Mouse (Mus musculus) right cerebral cortex, postnatal 36 days (tissue): ENCODE measurements at regions not wholly inside any gene's neighbourhood (a gene's known extent, or its start where the extent isn't known, plus 50 kb on each side); places are given as distances from the start of the nearest gene placed in this dataset.

Experiments
- DNase-seq, 2 experiments: peaks; one replicate each; pipeline ENCODE4 v3.0.0; 2022; ENCODE audit warnings: low spot score in 2 of 2, mixed read lengths in 1 of 2

GRCm38 (mm10) chr4:87718166-87718805, 314.9 kb downstream of the Mllt3 start:
- no peak for DNase-seq

GRCm38 (mm10) chr4:87715212-87715933, 317.8 kb downstream of the Mllt3 start:
- DNase-seq = no peak

DNA sequence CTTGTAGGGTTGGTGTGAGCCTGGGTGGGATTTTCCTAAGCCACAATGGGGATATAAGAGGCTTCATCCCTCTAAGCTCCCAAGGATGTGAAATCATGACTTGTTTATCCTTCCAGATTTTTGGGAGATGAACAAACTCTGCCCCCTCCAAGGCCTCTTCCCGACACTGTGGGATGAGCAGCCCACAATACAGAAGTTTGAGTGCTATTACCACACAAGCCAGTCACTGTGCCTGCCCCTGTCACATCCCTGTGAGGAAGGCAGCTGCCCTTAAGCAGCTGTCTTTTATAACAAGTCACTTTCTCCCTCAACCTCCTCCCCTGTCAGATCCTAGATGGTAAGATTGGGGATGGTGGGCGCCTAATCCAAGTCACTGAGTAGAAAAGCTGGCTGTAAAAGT, 320.5 kb downstream of the Mllt3 start:
- DNase-seq = no peak

DNA sequence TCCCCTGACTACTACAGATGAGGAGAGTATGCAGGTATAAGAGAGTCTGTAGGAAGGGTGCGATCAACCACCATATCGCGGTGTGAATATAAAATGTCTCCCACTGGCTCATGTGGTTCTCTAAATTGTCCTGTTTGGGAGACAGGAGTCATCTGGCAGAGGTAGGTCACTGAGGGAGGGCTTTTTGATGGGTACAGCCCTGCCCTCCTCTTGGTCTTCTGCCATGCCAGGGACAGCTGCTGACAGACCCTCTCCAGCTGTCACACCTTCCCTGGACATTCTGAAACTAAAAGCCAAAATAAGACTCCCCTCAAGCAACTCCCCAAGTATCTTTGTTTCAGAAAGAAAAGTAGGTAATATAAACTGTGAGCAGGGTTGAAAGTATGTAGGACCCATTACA, 320.9 kb downstream of the Mllt3 start:
- DNase-seq = no peak

DNA sequence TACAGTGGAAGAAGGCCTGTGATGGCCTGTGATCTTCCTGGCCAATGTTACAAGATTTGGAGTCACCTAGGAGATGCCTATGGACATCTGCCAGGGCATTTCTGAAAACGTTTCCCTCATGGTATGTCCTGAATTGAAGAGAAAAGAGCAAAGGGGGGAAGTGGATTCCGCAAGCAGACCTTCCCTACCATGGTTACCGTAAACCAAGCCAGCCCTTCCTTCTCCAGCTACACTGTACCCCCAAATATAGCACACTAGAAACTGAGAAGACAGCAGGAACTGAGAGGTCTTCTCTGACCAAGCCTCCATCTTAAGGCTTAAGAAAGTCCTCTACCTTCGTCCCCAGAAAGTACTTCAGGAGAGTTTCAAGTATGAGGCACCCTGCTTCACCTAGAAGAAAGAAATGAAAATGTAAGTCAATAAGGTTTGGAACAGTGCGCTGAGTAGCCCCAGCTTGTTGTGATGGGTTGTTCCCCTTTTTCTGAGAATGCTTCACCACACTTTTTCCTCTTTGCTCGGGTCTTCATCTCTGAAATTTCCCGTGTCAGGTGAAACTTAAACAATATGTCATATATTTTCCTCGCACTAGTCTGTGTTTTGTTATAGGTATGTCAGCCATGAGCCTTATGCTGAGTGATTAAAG, 321.9 kb downstream of the Mllt3 start:
- no peak for DNase-seq

DNA sequence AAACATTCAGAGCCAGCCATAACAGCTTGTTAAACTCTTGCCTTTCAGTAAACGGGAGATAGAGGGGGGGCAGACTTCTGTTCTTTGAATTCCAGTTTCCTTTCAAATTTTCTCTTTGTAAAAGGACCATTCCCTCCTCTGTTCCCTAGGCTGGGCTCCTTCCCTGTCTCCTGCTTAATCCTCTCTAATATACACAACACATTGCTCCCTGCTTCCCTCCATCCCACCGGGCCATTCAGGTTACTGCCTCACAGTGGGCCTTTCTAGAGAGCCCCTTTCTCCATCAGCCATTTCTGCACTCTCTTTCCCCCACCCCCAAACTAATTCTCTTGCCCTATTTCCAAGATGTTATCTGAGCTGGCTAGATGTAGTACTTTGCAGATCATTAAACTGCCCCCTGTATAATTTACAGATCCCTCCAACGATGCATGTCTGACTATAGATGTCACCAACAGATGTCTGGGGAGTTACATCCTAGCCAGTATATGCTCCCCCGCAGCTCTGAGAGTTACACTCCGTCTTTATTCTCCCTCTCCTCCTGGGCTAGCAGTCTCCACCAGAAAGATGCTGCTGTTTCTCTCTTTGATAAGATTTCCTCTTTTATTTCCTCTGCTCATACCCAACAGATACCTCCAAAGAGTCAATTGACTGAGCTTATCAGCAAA, 324.1 kb downstream of the Mllt3 start:
- no peak for DNase-seq

DNA sequence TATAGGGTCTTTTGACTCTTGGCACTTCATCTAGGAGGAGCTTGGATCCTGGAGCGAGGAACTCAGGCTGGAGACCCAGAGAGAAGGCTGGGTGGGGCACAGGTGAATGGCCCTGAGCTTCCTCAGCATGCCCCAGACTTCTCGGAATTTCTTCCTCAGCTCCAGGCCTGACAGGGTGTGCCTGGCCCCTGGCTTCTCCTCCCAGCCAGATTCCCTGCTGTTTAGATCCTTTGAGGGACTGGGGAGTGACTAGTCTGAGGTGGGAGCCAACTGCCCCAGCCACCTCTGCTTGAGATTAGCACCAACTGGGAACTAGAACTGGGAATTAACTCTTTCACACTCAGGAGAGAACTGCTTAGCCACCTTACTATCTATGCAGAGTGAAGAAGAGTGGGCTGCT, 325.8 kb downstream of the Mllt3 start:
- no peak for DNase-seq

GRCm38 (mm10) chr4:87702834-87703233, 330.3 kb downstream of the Mllt3 start:
- DNase-seq = no peak

GRCm38 (mm10) chr4:87702290-87702689, 330.9 kb downstream of the Mllt3 start:
- no peak for DNase-seq

DNA sequence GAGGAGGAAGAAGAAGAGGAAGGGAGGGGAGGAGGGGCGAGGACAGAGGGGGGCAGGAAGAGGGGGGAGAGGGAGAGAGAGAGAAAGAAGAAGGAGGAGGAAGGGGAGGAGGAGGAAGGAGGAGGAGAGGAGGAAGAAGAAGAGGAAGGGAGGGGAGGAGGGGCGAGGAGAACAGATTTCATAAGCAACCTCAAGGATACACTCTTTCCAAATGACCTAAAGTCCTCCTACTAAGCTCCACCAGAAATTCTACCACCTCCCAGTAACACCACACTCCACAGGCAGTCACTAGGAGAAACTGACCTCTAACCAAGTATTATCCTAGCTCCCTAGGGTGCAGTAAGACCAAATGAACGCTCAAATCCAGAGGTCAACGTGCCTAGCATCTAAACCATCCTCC, 332.1 kb downstream of the Mllt3 start:
- DNase-seq = no peak

DNA sequence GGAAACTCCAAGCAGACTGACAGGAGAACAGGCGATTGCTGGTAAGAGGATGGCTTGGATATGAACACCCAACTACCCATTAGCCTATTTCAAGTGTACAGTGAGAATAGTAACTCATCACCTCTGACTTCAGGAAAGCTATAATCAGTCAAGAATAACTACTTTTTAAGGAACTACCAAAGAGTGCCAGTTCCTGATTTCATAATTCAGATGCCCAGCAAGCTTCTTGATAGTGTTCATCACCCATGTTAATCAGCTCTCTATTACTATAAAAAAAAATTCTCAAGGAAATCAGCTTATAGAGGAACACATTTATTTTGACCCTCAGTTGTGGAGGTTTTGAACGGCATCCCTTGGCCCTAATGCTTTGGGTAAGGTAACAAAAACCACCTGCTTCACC, 332.7 kb downstream of the Mllt3 start:
- no peak for DNase-seq

DNA sequence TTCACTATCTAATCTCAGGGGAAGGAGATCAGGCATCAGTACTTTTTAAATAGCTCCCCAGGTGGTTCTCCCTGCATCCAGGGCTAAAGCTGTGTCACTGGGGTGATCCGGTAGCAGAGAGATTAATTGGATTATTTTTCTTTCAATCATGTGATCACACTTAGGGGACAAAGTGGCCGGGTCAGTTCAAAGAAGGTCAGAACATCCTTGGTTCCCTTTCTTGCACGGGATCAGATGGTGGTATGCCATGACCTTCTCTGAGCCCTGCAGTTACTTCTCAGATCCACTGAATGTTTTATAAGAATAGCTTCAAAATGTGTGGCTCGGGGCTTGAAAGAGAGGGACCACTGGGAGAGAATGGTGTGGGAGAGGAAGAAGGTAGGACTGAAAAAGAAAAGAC, 333.6 kb downstream of the Mllt3 start:
- no peak for DNase-seq

- DNase-seq = no peak
These were observed 334.4 kb downstream of the Mllt3 start for GRCm38 (mm10) chr4:87698750-87699149.

DNA sequence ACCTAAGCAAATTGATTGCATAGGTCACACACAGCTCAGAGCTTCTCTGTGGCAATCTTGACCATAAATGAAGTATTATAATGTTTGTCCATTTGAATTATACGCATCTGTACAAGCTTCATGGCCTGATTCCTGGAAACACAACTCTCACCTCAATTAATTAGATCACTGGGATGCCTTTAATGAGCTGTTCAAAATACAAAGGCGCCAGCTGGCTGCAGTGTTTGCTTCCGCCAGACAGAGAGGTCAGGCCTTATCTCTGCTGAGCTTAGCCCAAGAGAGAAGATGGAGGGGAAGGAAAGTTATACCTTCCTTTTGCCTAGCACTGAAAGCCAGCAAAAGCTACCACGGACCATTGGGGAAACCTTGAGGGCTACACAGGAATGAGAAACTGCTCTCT, 336.2 kb downstream of the Mllt3 start:
- no peak for DNase-seq

DNA sequence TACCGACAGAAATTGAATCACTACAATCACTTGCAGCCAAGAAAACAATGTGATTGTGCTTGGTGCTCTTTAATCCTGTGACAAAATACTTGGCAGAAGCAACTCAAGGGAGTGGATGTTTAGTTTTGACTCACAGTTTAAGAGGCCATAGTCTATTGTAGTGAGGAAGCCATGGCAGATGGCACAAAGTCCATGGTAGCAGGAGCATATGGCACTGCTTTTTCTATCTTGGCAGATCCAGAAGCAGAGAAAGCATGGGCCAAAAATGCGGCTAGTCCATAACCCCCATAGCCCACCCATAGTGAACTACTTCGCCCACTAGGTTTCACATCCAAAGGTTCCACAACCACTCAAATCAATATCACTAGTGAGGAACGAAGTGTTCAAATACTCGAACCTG, 337.4 kb downstream of the Mllt3 start:
- no peak for DNase-seq

- no peak for DNase-seq
These were observed 340.4 kb downstream of the Mllt3 start for GRCm38 (mm10) chr4:87692741-87693140.

DNA sequence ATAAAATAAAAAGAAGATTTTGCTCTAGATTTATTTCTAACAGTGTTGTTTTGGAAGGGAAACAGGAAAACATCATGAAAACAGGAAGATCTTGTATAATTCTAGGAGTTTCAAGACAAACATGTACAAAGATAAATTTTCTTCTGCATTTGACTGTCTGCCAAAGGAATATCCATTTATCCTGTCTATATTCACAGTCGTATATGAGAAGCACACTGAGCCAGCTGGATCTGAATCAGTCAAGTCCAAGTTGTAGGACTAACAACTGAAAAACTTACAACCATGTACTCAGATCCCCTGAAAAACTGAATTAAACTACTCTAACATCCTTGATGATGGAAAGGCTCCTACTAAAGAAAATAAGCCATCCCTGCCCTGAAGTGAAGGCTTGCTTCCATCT, 348.2 kb downstream of the Mllt3 start:
- no peak for DNase-seq

DNA sequence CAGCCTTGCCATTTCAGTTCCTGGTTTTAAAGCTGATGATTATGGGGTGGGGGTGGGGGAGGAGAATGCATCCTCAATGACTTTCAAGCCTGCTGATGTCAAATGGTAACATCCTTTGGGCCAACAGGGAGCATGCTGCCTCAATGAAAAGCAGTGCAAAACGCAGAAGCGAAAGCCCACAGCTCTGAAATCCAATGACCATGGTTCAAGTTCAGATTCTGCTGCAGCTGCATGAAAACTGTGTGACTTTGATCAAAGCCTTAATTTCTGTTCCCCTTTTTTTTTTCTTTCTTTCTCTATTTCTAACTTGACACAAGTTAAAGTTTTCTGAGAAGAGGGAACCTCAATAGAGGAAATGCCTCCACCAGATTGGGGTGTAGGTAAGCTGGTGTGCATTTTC, 350.4 kb downstream of the Mllt3 start:
- DNase-seq = no peak

GRCm38 (mm10) chr4:87671101-87671500, 362.1 kb downstream of the Mllt3 start:
- no peak for DNase-seq

DNA sequence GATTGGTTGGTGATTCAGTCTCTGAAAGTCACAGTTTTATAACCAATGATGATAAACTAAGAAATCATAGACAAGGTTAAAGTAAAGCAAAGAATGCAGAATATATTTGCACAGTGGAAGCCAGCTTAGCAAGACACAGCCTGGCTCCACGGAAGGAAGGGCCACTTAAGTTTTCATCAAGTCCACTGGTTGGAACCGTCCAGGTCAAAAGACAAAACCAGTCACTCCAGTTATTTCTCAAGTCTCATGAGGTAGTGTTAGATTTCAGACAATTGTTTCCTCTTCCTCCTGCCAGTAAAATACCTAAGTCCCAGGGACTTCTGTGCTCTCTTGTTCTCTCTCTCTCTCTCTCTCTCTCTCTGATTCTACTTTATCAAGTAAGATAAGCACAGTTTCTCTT, 363.0 kb downstream of the Mllt3 start:
- no peak for DNase-seq

DNA sequence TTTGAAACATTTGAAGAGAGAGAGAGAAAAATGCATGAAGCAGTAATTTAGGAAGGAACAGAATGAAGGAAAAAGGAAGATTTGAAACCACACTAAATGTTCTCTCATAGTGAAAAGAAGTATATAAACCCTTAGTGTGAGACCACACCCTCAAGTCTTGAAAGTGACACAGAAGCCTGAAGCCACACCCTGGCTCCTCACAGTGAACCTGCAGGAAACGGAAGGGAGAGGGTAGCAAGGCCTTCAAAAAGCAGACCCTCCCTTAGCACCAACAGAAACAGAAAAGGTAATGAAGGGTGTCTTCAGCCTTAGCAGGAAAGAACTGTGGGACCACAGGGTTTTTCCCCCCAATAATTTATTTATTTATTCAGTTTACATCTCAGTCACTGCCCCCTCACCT, 363.7 kb downstream of the Mllt3 start:
- DNase-seq = no peak

DNA sequence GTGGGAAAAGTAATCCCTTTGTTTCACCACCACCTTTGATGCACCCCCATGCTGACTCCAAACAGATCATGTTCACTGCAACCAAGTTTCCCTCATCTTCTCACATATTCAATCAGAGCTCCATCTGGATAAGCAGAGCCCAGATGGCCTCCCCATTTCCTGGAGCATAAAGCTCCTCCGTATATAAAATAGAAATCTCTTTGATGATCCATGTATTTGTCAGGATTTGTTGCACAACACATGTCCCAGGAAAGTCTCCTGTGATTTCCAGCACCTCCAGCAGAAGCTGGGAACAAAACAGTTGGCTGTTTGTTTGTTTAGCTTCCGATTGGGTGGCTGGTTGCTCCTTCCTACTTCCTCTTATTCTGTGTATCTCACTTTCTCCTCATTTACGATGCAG, 364.9 kb downstream of the Mllt3 start:
- DNase-seq = no peak
